Mouse (Mus musculus) adrenal gland (tissue): ENCODE measurements at regions not wholly inside any gene's neighbourhood (a gene's known extent, or its start where the extent isn't known, plus 50 kb on each side); places are given as distances from the start of the nearest gene placed in this dataset.

Experiments
- intact Hi-C: fragments of 180-260 bp; cut with DNase I; formaldehyde crosslinking; loops from one replicate; pipeline ENCODE4 v1.15.1; 2025

GRCm38 (mm10) chr2:46365428-46366134 is 1248.4 kb upstream of the Zeb2 start:
- intact Hi-C loops: no loop called here

GRCm38 (mm10) chr2:46360049-46360712 is 1243.0 kb upstream of the Zeb2 start:
- intact Hi-C loops: no loop called here

- intact Hi-C loops: no loop called here
Measured at GRCm38 (mm10) chr2:46358225-46358624, 1241.0 kb upstream of the Zeb2 start.

- intact Hi-C loops: no loop called here
Measured at GRCm38 (mm10) chr2:46356651-46357050, 1239.5 kb upstream of the Zeb2 start.

- intact Hi-C loops: no loop called here
Measured at GRCm38 (mm10) chr2:46340694-46341093, 1223.5 kb upstream of the Zeb2 start.

GRCm38 (mm10) chr2:46316666-46317065 is 1199.5 kb upstream of the Zeb2 start:
- intact Hi-C loops: no loop called here

GRCm38 (mm10) chr2:46315243-46315642 is 1198.0 kb upstream of the Zeb2 start:
- intact Hi-C loops: no loop called here

GRCm38 (mm10) chr2:46307582-46308153 is 1190.5 kb upstream of the Zeb2 start:
- intact Hi-C loops: no loop called here

GRCm38 (mm10) chr2:46302627-46303026 is 1185.4 kb upstream of the Zeb2 start:
- intact Hi-C loops: no loop called here

- intact Hi-C loops: no loop called here
Measured at GRCm38 (mm10) chr2:46297274-46297843, 1180.2 kb upstream of the Zeb2 start.

- intact Hi-C loops: no loop called here
Measured at GRCm38 (mm10) chr2:46283929-46284598, 1166.9 kb upstream of the Zeb2 start.

GRCm38 (mm10) chr2:46280822-46281221 is 1163.6 kb upstream of the Zeb2 start:
- intact Hi-C loops: no loop called here

- intact Hi-C loops: no loop called here
Measured at GRCm38 (mm10) chr2:46261618-46262017, 1144.4 kb upstream of the Zeb2 start.

GRCm38 (mm10) chr2:46251562-46251961 is 1134.4 kb upstream of the Zeb2 start:
- intact Hi-C loops: no loop called here

GRCm38 (mm10) chr2:46245717-46246116 is 1128.5 kb upstream of the Zeb2 start:
- intact Hi-C loops: no loop called here

GRCm38 (mm10) chr2:46244697-46245096 is 1127.5 kb upstream of the Zeb2 start:
- intact Hi-C loops: no loop called here

GRCm38 (mm10) chr2:46242806-46243205 is 1125.6 kb upstream of the Zeb2 start:
- intact Hi-C loops: no loop called here

- intact Hi-C loops: no loop called here
Measured at GRCm38 (mm10) chr2:46239874-46240273, 1122.7 kb upstream of the Zeb2 start.

- intact Hi-C loops: no loop called here
Measured at GRCm38 (mm10) chr2:46230791-46231450, 1113.7 kb upstream of the Zeb2 start.

- intact Hi-C loops: no loop called here
Measured at GRCm38 (mm10) chr2:46218336-46218957, 1101.3 kb upstream of the Zeb2 start.

- intact Hi-C loops: no loop called here
Measured at GRCm38 (mm10) chr2:46199341-46199740, 1082.1 kb upstream of the Zeb2 start.
